8 mouse cellular contexts compared by ENCODE assay signal in the genomic region with DNA sequence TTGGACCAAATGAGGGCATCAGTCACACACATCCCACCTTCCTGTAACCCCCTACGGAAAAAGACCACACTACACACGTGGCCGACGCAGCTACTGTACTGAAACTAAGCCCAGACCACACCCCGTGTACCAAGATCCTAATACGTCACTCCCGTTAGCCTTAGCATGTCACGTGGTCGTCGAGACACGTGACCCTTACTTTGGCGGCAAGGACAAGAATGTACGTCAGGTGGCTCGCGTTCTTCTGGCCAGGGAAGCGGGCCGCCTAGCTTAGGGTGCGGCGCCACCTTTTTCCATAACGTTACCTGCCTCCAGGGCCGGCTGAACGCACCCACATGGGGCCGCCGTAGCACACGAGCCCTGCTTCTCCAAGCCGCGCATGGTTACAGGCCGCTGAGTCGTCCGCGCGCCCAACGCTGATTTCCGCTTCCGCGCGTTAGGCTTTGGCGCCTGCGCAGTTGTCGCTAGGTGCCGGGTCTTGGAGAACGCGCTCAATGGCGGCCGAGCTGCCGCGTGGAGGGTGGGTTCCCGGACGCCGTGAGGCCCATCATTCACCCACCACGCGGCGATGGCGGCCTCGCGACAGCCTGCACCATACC. TPM values are rescaled to one million over a fixed set of nuclear protein-coding genes. Genes with fewer than 3 reads are reported as not detected.
DNase-seq lines count a peak whose midpoint lies in the region; ATAC-seq and TF ChIP-seq lines count a peak whose summit lies in the region.

A gene (minus strand): TSS at position 425 of the 599 bp plus-strand sequence.

- peak within 1 kb of the TSS; percentile 75 for H3K4me2 ChIP-seq in embryonic facial prominence, embryonic 14.5 days (ENCODE audit: low read depth, low read length)
- H3K4me2 ChIP-seq in limb, embryonic 13.5 days (replicated peaks), result peak within 1 kb of the TSS; percentile 69
- peak within 1 kb of the TSS; percentile 73 for H3K4me2 ChIP-seq in midbrain, embryonic 16.5 days (ENCODE audit: low read length)

- H3K4me1 ChIP-seq in embryonic facial prominence, embryonic 14.5 days (ENCODE audit: control insufficient read depth, insufficient read depth, low read length), result no peaks in the 10 kb centered on the region
- no peaks in the 10 kb centered on the region; the same call in 1 of the 2 replicates for H3K4me1 ChIP-seq in heart, adult 2 months (ENCODE audit: control insufficient read depth, insufficient read depth, low read length)
- 0 out of 2 replicates have a peak, but pooled peaks cover 2% of the 10 kb centered on the region for H3K4me1 ChIP-seq in limb, embryonic 13.5 days
- peaks cover 10% of the 10 kb centered on the region for H3K4me1 ChIP-seq in midbrain, embryonic 16.5 days (ENCODE audit: control insufficient read depth, insufficient read depth, low read length)

- peak; percentile 85 for TF ChIP-seq EP300 in heart, adult 2 months (IDR thresholded peaks at IDR 0.05; ENCODE audit: insufficient read depth, low read depth, low read length)

- intact Hi-C loops in heart, adult 2 months (cut with DNase I), result loop anchor here (2.0 to 5.0 kb wide), 3 partner anchors 64 to 250 kb away; a partner anchor contains a TSS

- peak; percentile 86 for TF ChIP-seq POLR2A in heart, adult 2 months (IDR thresholded peaks at IDR 0.05; ENCODE audit: insufficient read depth, low read depth, low read length)

- peak within 1 kb of the TSS; percentile 94 for H3K27ac ChIP-seq in embryonic facial prominence, embryonic 14.5 days (replicated peaks; ENCODE audit: low read depth, low read length)
- H3K27ac ChIP-seq in heart, adult 2 months, result peak within 1 kb of the TSS; percentile 94
- H3K27ac ChIP-seq in limb, embryonic 13.5 days, result peak within 1 kb of the TSS; percentile 89
- H3K27ac ChIP-seq in midbrain, embryonic 16.5 days (ENCODE audit: low read length), result peak within 1 kb of the TSS; percentile 97

- no peaks in the 10 kb centered on the region for H3K79me2 ChIP-seq in heart, adult 2 months (replicated peaks; ENCODE audit: control insufficient read depth, insufficient read depth, low read length)

- DNase-seq in 3T3-L1 (ENCODE audit: low read depth, low spot score), result peak; percentile 97
- peak; percentile 88 to 89 for DNase-seq in adrenal gland, postnatal 4 days (ENCODE audit: low spot score in 2 of 2)
- peak; percentile 99 for DNase-seq in embryonic facial prominence, embryonic 14.5 days (ENCODE audit: low spot score)
- DNase-seq in heart, adult 2 months, result peak; percentile 95 to 96
- peak; percentile 94 to 95 for DNase-seq in kidney, adult 8-10 months
- peak; percentile 90 to 94 for DNase-seq in spleen, postnatal 10 days (ENCODE audit: low spot score in 2 of 2)

- peaks cover 15% of the 10 kb centered on the region; the same call in 1 of the 2 replicates for H3K36me3 ChIP-seq in embryonic facial prominence, embryonic 14.5 days (ENCODE audit: control insufficient read depth, insufficient read depth, low read length)
- H3K36me3 ChIP-seq in heart, adult 2 months (ENCODE audit: control insufficient read depth, insufficient read depth, low read length), result no peaks in the 10 kb centered on the region
- H3K36me3 ChIP-seq in limb, embryonic 13.5 days, result peaks cover 17% of the 10 kb centered on the region; the same call in 1 of the 2 replicates
- 0 out of 2 replicates have a peak, but pooled peaks cover 3% of the 10 kb centered on the region for H3K36me3 ChIP-seq in midbrain, embryonic 16.5 days (ENCODE audit: control insufficient read depth, insufficient read depth, low read length)

- peak within 1 kb of the TSS; percentile 92 for H3K9ac ChIP-seq in embryonic facial prominence, embryonic 14.5 days (ENCODE audit: low read depth, low read length)
- peak within 1 kb of the TSS; percentile 80 for H3K9ac ChIP-seq in heart, adult 2 months (ENCODE audit: low read depth, low read length)
- peak within 1 kb of the TSS; percentile 76 for H3K9ac ChIP-seq in limb, embryonic 13.5 days
- peak within 1 kb of the TSS; percentile 90 for H3K9ac ChIP-seq in midbrain, embryonic 16.5 days (ENCODE audit: low read depth, low read length)

- H3K9me3 ChIP-seq in embryonic facial prominence, embryonic 14.5 days (ENCODE audit: control insufficient read depth, low read length), result no peaks in the 10 kb centered on the region
- H3K9me3 ChIP-seq in limb, embryonic 13.5 days, result no peaks in the 10 kb centered on the region
- no peaks in the 10 kb centered on the region for H3K9me3 ChIP-seq in midbrain, embryonic 16.5 days (replicated peaks; ENCODE audit: control insufficient read depth, low read length, poor library complexity, severe bottlenecking)

- peak within 1 kb of the TSS; percentile 71 for H3K4me3 ChIP-seq in embryonic facial prominence, embryonic 14.5 days (ENCODE audit: low read depth, low read length)
- H3K4me3 ChIP-seq in heart, adult 2 months, result peak within 1 kb of the TSS; percentile 85
- peak within 1 kb of the TSS; percentile 56 for H3K4me3 ChIP-seq in limb, embryonic 13.5 days
- H3K4me3 ChIP-seq in midbrain, embryonic 16.5 days (ENCODE audit: low read depth, low read length), result peak within 1 kb of the TSS; percentile 71

- TF ChIP-seq CTCF in heart, adult 2 months (IDR thresholded peaks at IDR 0.05), result no peak

- ATAC-seq in embryonic facial prominence, embryonic 14.5 days (ENCODE audit: low read depth), result peak; percentile 96
- peak; percentile 96 for ATAC-seq in limb, embryonic 13.5 days (ENCODE audit: low FRiP score, low read depth)
- ATAC-seq in midbrain, embryonic 16.5 days, result peak; percentile 97

- H3K27me3 ChIP-seq in embryonic facial prominence, embryonic 14.5 days (replicated peaks; ENCODE audit: control insufficient read depth, insufficient read depth, low read length), result no peaks in the 10 kb centered on the region; the same call in 1 of the 2 replicates
- H3K27me3 ChIP-seq in heart, adult 2 months (ENCODE audit: control insufficient read depth, insufficient read depth, low read length), result no peaks in the 10 kb centered on the region
- H3K27me3 ChIP-seq in limb, embryonic 13.5 days, result no peaks in the 10 kb centered on the region
- H3K27me3 ChIP-seq in midbrain, embryonic 16.5 days (ENCODE audit: control insufficient read depth, insufficient read depth, low read depth, low read length), result no peaks in the 10 kb centered on the region

- WGBS in embryonic facial prominence, embryonic 14.5 days, result under 1% methylated on average over 51 of the region's 56 CpGs
- under 1% methylated on average over 56 of the region's 56 CpGs for WGBS in heart, adult 2 months
- under 1% methylated on average over 56 of the region's 56 CpGs for WGBS in limb, embryonic 13.5 days
- under 1% methylated on average over 56 of the region's 56 CpGs for WGBS in midbrain, embryonic 16.5 days

RNA-seq across cellular contexts. Expression of the gene that starts here (rescaled TPM):
- 1 to 10 TPM; 7.4 to 7.8 TPM for total RNA-seq in adrenal gland, postnatal 4 days (2021)
- polyA plus RNA-seq in embryonic facial prominence, embryonic 14.5 days (2014; fragmentation: Nextera tagmentation; extraction: Ambion mirVana), result 8.8 and 10.0 TPM in 2 replicates
- total RNA-seq in heart, adult 2 months (2021), result 1 to 10 TPM; 3.8 to 4.1 TPM
- 3.7 and 5.3 TPM in 2 replicates for polyA plus RNA-seq in heart, adult 2 months (2012; rRNA removed)
- polyA plus RNA-seq in limb, embryonic 13.5 days (2015; fragmentation: Nextera tagmentation; extraction: Ambion mirVana), result 9.2 and 9.5 TPM in 2 replicates
- 8.6 and 9.0 TPM in 2 replicates for polyA plus RNA-seq in midbrain, embryonic 16.5 days (2015; fragmentation: Nextera tagmentation; extraction: Ambion mirVana)

Comparison
In these comparisons a context has a peak if more than half of its experiments do, and no peak if none do; other contexts are left out.
1. Peak in every context shown above with its lines: DNase-seq, ATAC-seq, H3K4me3 ChIP-seq and H3K27ac ChIP-seq.